Mouse (Mus musculus): ENCODE data around the gene Efna5. TPM values are rescaled to one million over a fixed set of nuclear protein-coding genes. Genes with fewer than 3 reads are reported as not detected.

Efna5 gene
- polyA plus RNA-seq, 1 experiment from 2014 or later, result 75.1 TPM

GRCm38 (mm10) chr17:62568019-62568418, 313.1 kb downstream of the Efna5 start:
- Histone ChIP-seq H3K9ac (no peak overlapping the region), H3K4me1 (peaks cover 7% of the 10 kb centered on the region; the same call in 1 of the 2 replicates), H3K4me2 (replicated peaks) (no peak overlapping the region), H3K4me3 (no peak overlapping the region), H3K27ac (no peak overlapping the region; the same call in 1 of the 2 replicates), H3K9me3 (no peaks in the 10 kb centered on the region), H3K27me3 (0 out of 2 replicates have a peak, but pooled peaks cover 4% of the 10 kb centered on the region), H3K36me3 (no peaks in the 10 kb centered on the region)
- no peak for ATAC-seq (ENCODE audit: low FRiP score, low read depth)
- WGBS, result 15% methylated on average over 4 of the region's 4 CpGs

- H3K9me3 ChIP-seq, result no peaks in the 10 kb centered on the region
- H3K36me3 ChIP-seq, result no peaks in the 10 kb centered on the region
- H3K27me3 ChIP-seq, result 0 out of 2 replicates have a peak, but pooled peaks cover 4% of the 10 kb centered on the region
- ATAC-seq (ENCODE audit: low FRiP score, low read depth), result no peak
- H3K27ac ChIP-seq, result no peak overlapping the region
- no peak overlapping the region for H3K9ac ChIP-seq
- no peak overlapping the region for H3K4me3 ChIP-seq
- WGBS, result 82% methylated on average over 1 of the region's 1 CpGs
- H3K4me1 ChIP-seq, result peaks cover 7% of the 10 kb centered on the region; the same call in 1 of the 2 replicates
- no peak overlapping the region for H3K4me2 ChIP-seq (replicated peaks)
These were observed 315.5 kb downstream of the Efna5 start for GRCm38 (mm10) chr17:62565632-62566031.

GRCm38 (mm10) chr17:62562439-62562838, 318.7 kb downstream of the Efna5 start:
- no peak for ATAC-seq (ENCODE audit: low FRiP score, low read depth)
- H3K27me3 ChIP-seq, result 0 out of 2 replicates have a peak, but pooled peaks cover 4% of the 10 kb centered on the region

GRCm38 (mm10) chr17:62557215-62557614, 323.9 kb downstream of the Efna5 start:
- H3K9me3 ChIP-seq, result no peaks in the 10 kb centered on the region
- no peak for ATAC-seq (ENCODE audit: low FRiP score, low read depth)
- no peaks in the 10 kb centered on the region for H3K4me1 ChIP-seq
- H3K27me3 ChIP-seq, result no peaks in the 10 kb centered on the region
- WGBS, result 72% methylated on average over 6 of the region's 6 CpGs
- no peak overlapping the region for H3K27ac ChIP-seq
- no peaks in the 10 kb centered on the region for H3K36me3 ChIP-seq
- no peak overlapping the region for H3K4me3 ChIP-seq
- no peak overlapping the region for H3K4me2 ChIP-seq (replicated peaks)
- H3K9ac ChIP-seq, result no peak overlapping the region

More at GRCm38 (mm10) chr17:62562439-62562838, 318.7 kb downstream of the Efna5 start:
- no peaks in the 10 kb centered on the region for H3K36me3 ChIP-seq
- peaks cover 7% of the 10 kb centered on the region; the same call in 1 of the 2 replicates for H3K4me1 ChIP-seq
- 75% methylated on average over 7 of the region's 7 CpGs for WGBS
- H3K4me2 ChIP-seq (replicated peaks), result no peak overlapping the region
- no peak overlapping the region for H3K27ac ChIP-seq
- H3K9me3 ChIP-seq, result no peaks in the 10 kb centered on the region
- no peak overlapping the region for H3K9ac ChIP-seq
- no peak overlapping the region for H3K4me3 ChIP-seq

All from limb, embryonic 13.5 days (tissue).